Mouse (Mus musculus) heart, postnatal 4 days (tissue): ENCODE results near the gene Clps. TPM values are rescaled to one million over a fixed set of nuclear protein-coding genes. Genes with fewer than 3 reads are reported as not detected.

Experiments used
- DNase-seq: peaks from one replicate; pipeline ENCODE4 v3.0.0; 2021
- microRNA-seq, 2 experiments: library from miRNA; unstranded; fragments of <30 nt; microRNA quantifications; one replicate each; pipeline ENCODE4 v1.2.0; 2021 to 2022
- total RNA-seq, 2 experiments: library from RNA; stranded (reverse); gene quantifications; 2 replicates each; pipeline ENCODE4 v1.2.3; 2021

Clps gene
- total RNA-seq, 2 experiments from 2014 or later, result not detected

DNA sequence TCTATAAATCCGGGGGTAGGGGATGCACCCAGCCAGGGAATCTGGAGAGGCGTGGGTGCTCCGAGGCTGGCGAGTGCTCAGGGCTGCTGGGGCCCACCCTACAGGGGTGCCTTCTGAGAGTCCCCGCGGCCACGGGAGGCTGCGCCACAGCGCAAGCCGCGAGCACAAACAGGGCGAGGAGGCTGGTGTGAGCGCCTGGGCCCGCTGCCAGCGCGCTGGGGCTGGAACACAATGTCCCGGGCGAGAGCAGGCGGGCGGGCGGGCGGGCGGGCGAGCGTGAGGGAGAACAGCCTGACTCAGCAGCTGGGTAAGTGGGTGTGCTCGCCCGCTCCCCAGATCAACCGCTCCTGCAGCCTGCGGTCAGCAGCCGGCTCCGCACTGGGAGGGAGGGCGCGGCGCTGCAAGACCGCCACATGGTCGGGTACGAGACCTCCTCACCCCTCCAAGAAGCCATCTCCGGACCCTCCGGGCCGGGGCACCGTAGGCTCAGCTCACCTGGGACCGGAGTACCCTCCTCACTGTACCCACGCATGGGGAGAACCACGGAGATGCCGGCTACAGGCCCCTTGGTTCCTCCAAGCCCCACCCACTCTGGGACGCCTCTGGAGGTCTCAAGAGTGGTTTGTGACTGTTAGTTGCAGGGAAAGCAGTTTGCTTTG lies 42.5 kb downstream of the Clps start:
- DNase-seq, result peak; percentile 90

DNA sequence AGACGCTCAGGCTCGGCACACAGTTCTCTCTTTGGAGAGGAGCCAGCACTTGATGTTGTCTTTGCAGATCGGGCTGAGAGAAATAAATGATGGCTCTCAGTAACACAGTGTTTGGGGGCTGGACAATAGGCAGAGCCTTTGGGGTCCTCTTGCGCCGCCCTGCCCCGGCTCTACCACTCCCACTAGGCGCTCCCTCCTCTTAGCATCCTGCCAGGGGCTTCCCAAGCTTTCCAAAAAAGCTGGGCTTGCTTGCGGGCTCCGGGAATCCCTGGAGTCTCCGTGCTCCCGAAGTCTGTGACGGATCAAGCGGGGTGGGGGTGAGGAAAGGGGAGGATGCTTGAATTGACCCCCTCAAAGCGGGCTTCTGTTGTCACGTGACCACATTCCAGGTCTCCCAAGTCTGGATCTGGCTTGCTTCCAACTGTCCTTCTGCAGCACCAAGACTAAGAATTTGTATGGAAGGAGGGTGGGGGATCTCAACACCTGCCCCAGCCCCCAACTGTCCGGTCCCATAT lies 43.1 kb downstream of the Clps start, which contains the start of gene Fkbp5:
Fkbp5 (minus strand) TSS at position 87 of the 515 bp plus-strand sequence.
- peak; percentile 74 for DNase-seq

DNA sequence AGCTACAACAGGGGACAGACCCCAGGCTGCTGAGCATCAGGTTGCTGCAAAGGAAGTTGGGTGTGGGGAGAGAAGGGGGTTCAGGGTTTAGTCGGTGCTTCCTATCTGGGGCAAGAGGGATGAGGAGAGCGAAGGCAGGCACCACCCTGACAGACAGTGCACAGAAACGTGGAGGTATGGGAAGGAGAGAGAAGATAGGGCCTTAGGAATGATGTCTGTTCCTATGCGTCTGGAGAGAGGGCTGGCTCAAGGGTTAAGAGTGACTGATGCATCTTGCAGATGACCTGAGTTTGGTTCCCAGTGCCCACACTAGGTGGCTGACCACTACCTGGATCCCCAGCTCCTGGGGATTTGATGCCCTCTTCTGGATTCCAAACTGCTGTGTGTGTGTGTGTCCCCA lies 43.7 kb downstream of the Clps start:
- no peak for DNase-seq

DNA sequence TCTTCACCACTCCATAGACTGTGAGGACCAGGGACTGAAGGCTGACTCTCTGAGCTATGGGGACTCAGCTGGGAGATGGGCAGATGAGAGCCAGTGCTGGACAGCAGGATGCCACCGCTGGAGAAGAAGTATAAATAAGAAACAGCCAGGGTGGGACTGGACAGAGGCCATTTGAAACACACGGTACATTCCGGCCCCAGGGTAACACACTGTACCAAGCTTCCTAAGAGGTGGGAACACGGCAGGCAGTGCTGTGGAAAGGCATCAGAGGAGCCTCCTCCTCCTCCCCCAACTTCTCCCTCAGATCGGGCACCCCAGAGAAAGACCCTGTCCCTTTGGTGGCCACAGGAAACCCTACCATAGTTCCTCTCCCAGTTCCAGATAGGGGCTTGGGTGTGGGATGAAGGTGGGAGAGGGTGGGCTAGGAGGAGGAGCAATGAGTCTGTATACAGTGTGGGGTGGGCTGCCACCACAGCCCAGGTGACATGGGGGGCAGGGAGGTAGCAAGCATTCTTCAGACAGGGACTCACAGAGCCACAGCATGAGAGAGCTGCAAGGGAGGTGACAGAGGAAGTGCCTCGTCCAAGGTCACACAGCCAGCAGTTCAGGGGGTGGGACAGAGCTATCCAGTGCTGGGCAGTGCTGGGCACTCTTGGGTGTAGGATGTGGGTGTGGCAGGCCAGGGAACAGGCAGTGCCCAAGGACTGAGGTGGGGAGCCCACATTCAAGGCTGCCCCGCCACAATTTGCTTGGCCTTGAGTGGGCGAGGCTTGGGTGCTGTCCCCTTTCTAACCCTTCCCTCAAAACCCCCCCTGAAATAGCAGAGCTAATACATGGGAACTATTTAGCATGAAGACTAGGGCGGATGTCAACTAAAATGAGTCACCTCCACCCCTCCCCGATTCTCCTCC lies 44.9 kb downstream of the Clps start:
- DNase-seq, result no peak

DNA sequence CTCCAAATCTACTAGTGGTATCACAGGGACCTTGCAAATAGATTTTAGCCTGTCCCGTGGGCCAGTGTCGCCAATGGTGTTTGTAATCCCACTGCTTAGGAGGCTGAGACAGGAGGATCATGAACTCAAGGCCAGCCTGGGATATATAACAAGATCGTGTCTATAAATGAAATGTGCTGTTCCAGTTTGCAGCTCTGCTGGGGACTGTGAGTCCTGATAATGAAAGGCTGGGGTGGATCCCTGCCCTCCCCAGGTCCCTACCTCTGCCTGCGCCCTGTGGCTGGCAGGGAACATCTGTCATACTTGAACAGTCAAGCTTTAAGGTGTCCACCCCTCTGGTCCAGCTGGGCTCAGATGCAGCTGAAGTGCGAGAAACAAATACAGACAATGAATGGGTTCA lies 46.0 kb downstream of the Clps start:
- DNase-seq, result no peak

DNA sequence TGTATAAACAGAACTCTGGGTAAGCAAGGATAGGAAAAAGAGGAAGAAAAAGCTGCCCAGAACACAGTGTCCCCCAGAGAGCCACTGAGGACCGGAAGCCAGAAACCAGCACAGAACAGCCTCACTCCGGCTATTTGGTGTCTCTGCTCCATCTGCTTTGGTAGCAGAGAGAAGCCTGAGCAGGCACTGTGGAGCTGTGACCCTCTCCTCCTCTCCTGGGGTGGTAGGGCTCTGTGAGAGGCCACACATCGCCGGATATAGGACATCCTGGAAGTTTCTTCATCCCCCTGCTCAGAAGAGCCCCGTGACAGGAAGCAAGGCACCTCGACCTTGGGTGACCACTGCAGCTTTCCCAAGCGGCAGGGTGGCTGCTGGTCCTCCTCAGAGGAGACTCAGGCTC lies 46.7 kb downstream of the Clps start:
- no peak for DNase-seq

GRCm38 (mm10) chr17:28513337-28513736 lies 47.2 kb downstream of the Clps start:
- no peak for DNase-seq

GRCm38 (mm10) chr17:28512696-28513095 lies 47.9 kb downstream of the Clps start:
- DNase-seq, result peak; percentile 34

DNA sequence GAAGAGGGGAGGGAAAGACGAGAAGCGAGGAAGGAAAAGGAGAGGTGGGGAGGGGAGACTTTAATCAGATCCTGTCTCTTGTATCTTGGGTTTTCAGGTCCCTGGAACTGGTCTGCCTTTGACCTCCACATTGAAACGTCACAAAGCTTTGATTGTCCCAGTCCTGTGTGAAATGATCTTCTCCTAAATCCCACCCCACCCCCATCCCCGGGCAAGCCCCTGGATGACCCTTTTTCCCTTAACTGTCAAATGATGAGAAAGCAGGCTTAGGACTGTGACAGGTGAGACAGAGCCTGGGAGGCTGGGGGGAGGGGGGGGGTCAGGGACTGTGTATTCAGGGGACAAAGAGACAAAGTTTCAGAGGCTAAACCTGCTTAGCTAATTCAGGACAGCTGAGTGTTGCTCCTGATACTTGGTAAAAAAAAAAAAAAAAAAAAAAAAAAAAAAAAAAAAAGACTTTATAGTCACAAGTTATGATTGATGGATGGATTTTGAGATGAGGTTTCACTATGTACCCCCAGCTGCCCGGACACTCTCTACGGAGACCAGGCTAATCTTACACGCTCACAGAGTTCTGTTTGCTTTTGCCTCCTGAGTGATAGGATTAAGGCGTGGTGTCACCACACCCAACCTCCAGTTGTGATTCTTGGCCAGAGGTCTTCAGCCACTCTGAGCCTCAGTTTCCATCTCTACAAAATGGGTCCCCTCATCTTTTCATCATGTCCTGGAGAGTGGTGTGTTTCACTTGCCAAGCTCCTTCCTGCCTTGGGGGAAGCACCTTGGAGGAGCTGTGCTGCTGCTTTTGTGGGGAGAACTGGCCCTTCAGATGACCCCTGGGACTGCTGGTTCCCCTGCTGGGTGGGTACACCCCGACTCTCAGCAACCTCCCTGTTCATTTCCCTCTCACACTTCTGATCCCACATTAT lies 48.7 kb downstream of the Clps start:
- DNase-seq, result no peak

- no peak for DNase-seq
These were observed 49.9 kb downstream of the Clps start for GRCm38 (mm10) chr17:28510445-28511342.

Small RNA genes lying within 50 kb of the gene (microRNA-seq; reads per million reads assigned to microRNA genes)
- gene Gm25195 (0 reads per million in 2 experiments), gene Mir6969 (0 reads per million in 2 experiments)

Other genes with a start within 250 kb of the Clps start
- gene Fance, start 247.2 kb downstream of the Clps start, total RNA-seq, result 10 to 100 TPM; 18.7 to 19.4 TPM
- 100 to 1,000 TPM; 663 to 665 TPM for gene Rpl10a, start 232.3 kb downstream of the Clps start, total RNA-seq
- 10 to 100 TPM; 26.3 to 30.2 TPM for gene Tead3, start 209.9 kb downstream of the Clps start, total RNA-seq
- 1 to 10 TPM; 1.0 to 1.5 TPM for gene Tulp1, start 195.5 kb downstream of the Clps start, total RNA-seq
- 10 to 100 TPM; 21.4 to 22.0 TPM for gene Fkbp5, start 43.2 kb downstream of the Clps start, total RNA-seq
- not detected for gene Armc12, start 30.0 kb downstream of the Clps start, total RNA-seq
- not detected for gene Clpsl2, start 11.4 kb downstream of the Clps start, total RNA-seq
- gene Lhfpl5, start 14.9 kb upstream of the Clps start, total RNA-seq, result not detected
- 10 to 100 TPM; 54.3 to 55.2 TPM for gene Srpk1, start 61.9 kb upstream of the Clps start, total RNA-seq
- 1 to 10 TPM in 1 of 2 experiments, under 1 TPM in 1; 0.68 to 1.5 TPM for gene Slc26a8, start 129.5 kb upstream of the Clps start, total RNA-seq
- gene Mapk14, start 130.6 kb upstream of the Clps start, total RNA-seq, result 10 to 100 TPM; 45.1 to 49.6 TPM
- gene AC170998.1, start 165.3 kb upstream of the Clps start, total RNA-seq, result 1 to 10 TPM; 1.1 to 1.8 TPM
- gene Mapk13, start 208.5 kb upstream of the Clps start, total RNA-seq, result under 1 TPM; 0.47 to 0.50 TPM
- 10 to 100 TPM; 22.8 to 25.9 TPM for gene Brpf3, start 240.3 kb upstream of the Clps start, total RNA-seq